Mouse (Mus musculus) layer of hippocampus, postnatal 36 days (tissue): ENCODE data around the gene Hist1h2bl. TPM values are rescaled to one million over a fixed set of nuclear protein-coding genes. Genes with fewer than 3 reads are reported as not detected.

ENCODE experiments used
- microRNA-seq, 2 experiments: library from miRNA; unstranded; fragments of <30 nt; microRNA quantifications; one replicate each; pipeline ENCODE4 v1.2.0; 2021
- total RNA-seq, 2 experiments: library from RNA; stranded (reverse); gene quantifications; 2 replicates each; pipeline ENCODE4 v1.2.3; 2021

Gene Hist1h2bl
- total RNA-seq, 2 experiments from 2014 or later, result 20.4 to 37.0 TPM

Small RNAs within 50 kb of the gene (microRNA-seq; reads per million reads assigned to microRNA genes)
- gene Gm44357, result 0 reads per million in 2 experiments
- gene Gm44367, result 0 reads per million in 2 experiments
- gene Gm44454, result 0 reads per million in 2 experiments

Other genes with a start within 250 kb of the Hist1h2bl start
- 1 to 10 TPM in 1 of 2 experiments, under 1 TPM in 1; 0.78 to 1.2 TPM for gene Nkapl, start 247.6 kb downstream of the Hist1h2bl start, total RNA-seq
- 1 to 10 TPM; 6.1 to 7.0 TPM for gene Zkscan4, start 237.2 kb downstream of the Hist1h2bl start, total RNA-seq
- not detected for gene Gm10065, start 236.7 kb downstream of the Hist1h2bl start, total RNA-seq
- gene AK157302, start 220.9 kb downstream of the Hist1h2bl start, total RNA-seq, result 10 to 100 TPM; 21.6 to 23.2 TPM
- gene Gm11273, start 214.7 kb downstream of the Hist1h2bl start, total RNA-seq, result 10 to 100 TPM; 49.1 to 63.4 TPM
- 10 to 100 TPM; 18.3 to 19.9 TPM for gene Zkscan8, start 185.0 kb downstream of the Hist1h2bl start, total RNA-seq
- not detected for gene Olfr1366, start 173.3 kb downstream of the Hist1h2bl start, total RNA-seq
- not detected for gene Olfr1535, start 156.2 kb downstream of the Hist1h2bl start, total RNA-seq
- not detected for gene Olfr1364, start 134.4 kb downstream of the Hist1h2bl start, total RNA-seq
- not detected for gene Olfr1362, start 102.1 kb downstream of the Hist1h2bl start, total RNA-seq
- gene Olfr11, start 73.6 kb downstream of the Hist1h2bl start, total RNA-seq, result not detected
- gene Olfr1361, start 52.8 kb downstream of the Hist1h2bl start, total RNA-seq, result not detected
- not detected for gene Olfr1360, start 38.7 kb downstream of the Hist1h2bl start, total RNA-seq
- not detected for gene Olfr1359, start 18.0 kb downstream of the Hist1h2bl start, total RNA-seq
- 10 to 100 TPM; 37.8 to 44.6 TPM for gene Hist1h2ai, start 279 bp upstream of the Hist1h2bl start, total RNA-seq
- 10 to 100 TPM; 57.9 to 69.3 TPM for gene Hist1h3h, start 1.5 kb upstream of the Hist1h2bl start, total RNA-seq
- 1 to 10 TPM; 4.3 to 6.2 TPM for gene Hist1h2bm, start 5.9 kb upstream of the Hist1h2bl start, total RNA-seq
- gene Hist1h4j, start 18.9 kb upstream of the Hist1h2bl start, total RNA-seq, result 10 to 100 TPM; 15.7 to 17.9 TPM
- gene Hist1h4k, start 34.4 kb upstream of the Hist1h2bl start, total RNA-seq, result 100 to 1,000 TPM; 266 to 292 TPM
- 10 to 100 TPM; 13.2 to 18.7 TPM for gene Hist1h2ak, start 37.7 kb upstream of the Hist1h2bl start, total RNA-seq
- 10 to 100 TPM in 1 of 2 experiments, 1 to 10 TPM in 1; 5.4 to 10.8 TPM for gene Hist1h2bn, start 38.0 kb upstream of the Hist1h2bl start, total RNA-seq
- 1 to 10 TPM; 6.4 to 8.5 TPM for gene Hist1h1b, start 64.5 kb upstream of the Hist1h2bl start, total RNA-seq
- 10 to 100 TPM; 56.6 to 72.6 TPM for gene Hist1h3i, start 67.2 kb upstream of the Hist1h2bl start, total RNA-seq
- gene Hist1h2an, start 71.1 kb upstream of the Hist1h2bl start, total RNA-seq, result 1 to 10 TPM in 1 of 2 experiments, not detected in 1; 2.6 TPM
- 10 to 100 TPM in 1 of 2 experiments, 1 to 10 TPM in 1; 7.8 to 11.4 TPM for gene Hist1h2bp, start 71.3 kb upstream of the Hist1h2bl start, total RNA-seq
- 10 to 100 TPM; 49.4 to 52.0 TPM for gene Hist1h2bq, start 94.1 kb upstream of the Hist1h2bl start, total RNA-seq
- gene Hist1h2ao, start 94.3 kb upstream of the Hist1h2bl start, total RNA-seq, result 10 to 100 TPM in 1 of 2 experiments, not detected in 1; 19.5 TPM
- gene Hist1h4m, start 95.6 kb upstream of the Hist1h2bl start, total RNA-seq, result 100 to 1,000 TPM; 229 to 282 TPM
- gene Hist1h4n, start 116.1 kb upstream of the Hist1h2bl start, total RNA-seq, result 10 to 100 TPM; 29.3 to 57.3 TPM
- gene Hist1h2ap, start 117.4 kb upstream of the Hist1h2bl start, total RNA-seq, result 10 to 100 TPM; 34.7 to 45.0 TPM
- gene Hist1h2br, start 117.6 kb upstream of the Hist1h2bl start, total RNA-seq, result 10 to 100 TPM; 49.6 to 51.2 TPM
- 1 to 10 TPM; 2.6 to 5.2 TPM for gene Zfp184, start 229.0 kb upstream of the Hist1h2bl start, total RNA-seq